Mouse (Mus musculus): ENCODE measurements around the gene Gpam.

The Gpam gene

DNA sequence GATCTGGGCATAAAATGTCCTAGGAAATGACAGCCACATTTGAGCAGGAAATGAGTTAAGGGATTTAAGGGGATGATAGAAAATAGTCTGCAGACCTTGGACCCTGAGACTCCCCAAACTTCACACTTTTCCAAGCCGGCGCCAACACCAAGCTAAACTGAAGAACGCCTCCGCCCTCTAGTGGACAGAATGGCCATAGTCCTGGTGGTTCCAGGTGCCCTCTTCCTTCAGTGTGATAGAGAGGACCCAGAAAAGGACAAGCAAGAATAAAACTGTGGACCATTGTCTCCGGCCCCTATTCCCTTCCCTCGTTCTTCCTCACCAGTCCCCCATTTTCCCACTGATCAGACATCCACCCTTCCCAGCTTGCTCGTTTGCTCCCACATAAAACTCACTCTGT is 66.1 kb downstream of the Gpam start:
- peak; percentile 75 for DNase-seq (ENCODE audit: low spot score)

DNA sequence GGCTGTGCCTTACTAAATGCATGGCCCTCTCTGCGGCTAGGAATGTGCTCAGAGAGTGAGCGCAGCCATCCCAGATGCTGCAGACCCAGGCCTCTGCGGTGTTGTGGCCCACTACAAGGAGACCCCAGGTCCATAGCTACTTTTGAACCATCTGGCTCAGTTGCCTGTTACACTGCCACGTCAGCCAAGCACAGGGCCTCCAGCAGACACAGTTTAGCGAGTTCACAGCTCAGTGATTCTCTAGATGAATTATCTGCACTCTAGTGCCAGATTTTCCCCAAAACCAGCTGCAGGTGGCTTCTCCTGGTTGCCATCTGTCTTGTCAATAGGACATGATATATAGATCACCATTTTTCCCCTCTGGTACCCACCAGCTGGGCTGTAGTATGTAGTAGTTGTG is 69.6 kb downstream of the Gpam start:
- no peak for DNase-seq (ENCODE audit: low spot score)

DNA sequence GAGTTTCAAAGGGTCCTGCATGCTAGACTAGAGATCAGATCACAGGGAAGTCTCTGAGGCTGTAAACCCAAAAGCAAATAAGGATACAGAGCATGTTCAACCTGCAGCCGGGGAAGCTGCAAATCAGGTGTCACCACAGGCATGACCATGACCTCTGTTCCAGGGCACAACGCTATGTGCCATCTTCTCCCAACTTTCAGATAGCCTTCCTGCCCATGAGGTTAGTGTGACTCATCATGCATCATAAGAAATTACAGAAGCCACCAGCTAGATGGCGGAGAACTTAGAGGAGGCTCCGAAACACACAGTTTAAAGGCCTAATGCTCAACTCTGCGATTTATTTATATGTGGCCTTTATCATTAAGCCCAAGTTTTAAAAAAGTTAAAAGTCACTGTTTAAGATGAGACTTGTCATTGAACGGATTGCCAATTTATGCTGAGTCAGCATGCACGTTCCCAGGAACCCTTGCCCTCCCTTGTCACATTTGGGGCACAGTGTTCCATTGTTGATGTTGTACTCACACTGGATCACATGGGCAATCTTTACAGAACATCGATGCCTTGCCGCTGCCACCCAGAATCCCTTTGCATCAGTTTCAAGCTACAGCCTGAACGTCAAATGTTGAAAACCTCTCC is 71.3 kb downstream of the Gpam start:
- no peak for DNase-seq (ENCODE audit: low spot score)

DNA sequence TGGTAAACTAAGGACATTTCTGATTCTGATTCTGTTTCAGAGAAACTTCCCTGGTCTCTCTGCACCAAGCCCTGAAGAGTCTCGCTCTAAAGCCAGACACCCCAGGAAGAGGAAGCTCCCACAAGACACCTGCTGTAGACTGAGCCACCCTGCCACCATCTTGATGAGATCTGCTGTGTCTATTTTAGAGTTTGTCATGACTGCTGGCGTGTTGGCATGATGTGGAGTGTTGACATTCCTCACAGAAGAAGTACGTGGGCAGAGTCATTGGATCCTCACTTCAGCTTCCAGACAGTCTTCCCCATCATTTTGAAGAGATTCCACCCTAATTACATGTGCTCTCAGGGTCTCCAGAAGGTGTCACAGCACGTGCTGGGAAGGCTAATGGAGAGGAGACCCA is 73.9 kb downstream of the Gpam start:
- DNase-seq (ENCODE audit: low spot score), result no peak

DNA sequence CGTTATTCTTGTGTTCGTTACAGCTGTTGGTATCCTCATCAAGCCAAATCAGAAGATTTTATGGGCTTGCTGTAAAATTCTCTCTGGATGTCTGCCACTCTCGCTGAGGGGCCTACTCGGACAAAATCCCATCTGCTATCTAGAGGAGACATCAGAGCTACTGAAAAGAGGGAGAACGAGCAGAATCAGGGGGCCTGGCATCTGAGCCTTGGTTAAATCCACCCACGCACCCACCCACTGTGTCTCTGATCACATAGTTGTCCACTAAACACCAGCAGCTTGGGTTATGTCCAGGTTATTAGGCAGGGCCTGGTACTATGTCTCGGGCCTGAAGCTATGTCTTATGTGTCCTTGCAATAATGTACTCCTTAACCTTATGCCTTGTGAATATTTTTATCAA is 89.6 kb downstream of the Gpam start:
- no peak for DNase-seq (ENCODE audit: low spot score)

DNA sequence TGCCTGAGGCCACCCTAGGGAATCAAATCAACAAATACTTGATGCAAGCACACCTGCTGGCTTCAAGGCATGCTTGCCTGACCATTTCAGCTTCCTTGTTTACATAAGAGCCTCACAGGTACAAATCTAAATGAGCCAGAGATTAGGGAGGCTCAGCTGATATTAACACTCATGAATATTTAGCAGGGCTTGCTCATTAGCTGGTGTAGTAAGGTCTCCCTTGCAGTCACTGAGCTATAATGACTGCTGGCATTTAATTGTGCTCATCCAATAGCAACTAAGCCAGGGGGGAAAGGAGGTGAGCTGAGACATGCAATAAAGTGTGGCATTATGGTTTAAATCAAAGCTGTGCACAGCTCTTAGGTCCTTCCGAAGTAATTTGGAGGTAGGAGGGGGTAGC is 108.2 kb downstream of the Gpam start:
- DNase-seq (ENCODE audit: low spot score), result no peak

All from urinary bladder, postnatal 14 days (tissue).